Mouse (Mus musculus): ENCODE data around the gene Ubash3b.

The Ubash3b gene

GRCm38 (mm10) chr9:41084191-41084901 is 77.2 kb downstream of the Ubash3b start:
- DNase-seq: no peak

GRCm38 (mm10) chr9:41083386-41084055 is 78.0 kb downstream of the Ubash3b start:
- no peak for DNase-seq

- no peak for DNase-seq
These were observed 78.6 kb downstream of the Ubash3b start for GRCm38 (mm10) chr9:41082891-41083290.

- peak in 1 of 2 experiments; percentile 27 for DNase-seq
These were observed 80.6 kb downstream of the Ubash3b start for GRCm38 (mm10) chr9:41080877-41081276.

- DNase-seq: no peak
These were observed 81.9 kb downstream of the Ubash3b start for GRCm38 (mm10) chr9:41079428-41080155.

- DNase-seq: no peak
These were observed 83.3 kb downstream of the Ubash3b start for GRCm38 (mm10) chr9:41078198-41078597.

- DNase-seq: no peak
These were observed 85.3 kb downstream of the Ubash3b start for GRCm38 (mm10) chr9:41076150-41076549.

- no peak for DNase-seq
These were observed 86.0 kb downstream of the Ubash3b start for GRCm38 (mm10) chr9:41075528-41075927.

- DNase-seq: peak; percentile 34 to 35
These were observed 88.1 kb downstream of the Ubash3b start for GRCm38 (mm10) chr9:41073196-41074009.

GRCm38 (mm10) chr9:41072786-41073185 is 88.7 kb downstream of the Ubash3b start:
- no peak for DNase-seq

GRCm38 (mm10) chr9:41071906-41072511 is 89.5 kb downstream of the Ubash3b start:
- no peak for DNase-seq

- peak; percentile 36 to 44 for DNase-seq
These were observed 90.7 kb downstream of the Ubash3b start for GRCm38 (mm10) chr9:41070761-41071181.

GRCm38 (mm10) chr9:41069509-41069908 is 92.0 kb downstream of the Ubash3b start:
- no peak for DNase-seq

- DNase-seq: no peak
These were observed 100.1 kb downstream of the Ubash3b start for GRCm38 (mm10) chr9:41061446-41061845.

- DNase-seq: no peak
These were observed 100.9 kb downstream of the Ubash3b start for GRCm38 (mm10) chr9:41060617-41061016.

- no peak for DNase-seq
These were observed 102.5 kb downstream of the Ubash3b start for GRCm38 (mm10) chr9:41058765-41059535.

- DNase-seq: no peak
These were observed 107.3 kb downstream of the Ubash3b start for GRCm38 (mm10) chr9:41054166-41054565.

- no peak for DNase-seq
These were observed 108.0 kb downstream of the Ubash3b start for GRCm38 (mm10) chr9:41053478-41053877.

- DNase-seq: no peak
These were observed 110.2 kb downstream of the Ubash3b start for GRCm38 (mm10) chr9:41051080-41051932.

- no peak for DNase-seq
These were observed 111.0 kb downstream of the Ubash3b start for GRCm38 (mm10) chr9:41050331-41051079.

All from lung, adult 18-20 months (tissue).